Mouse (Mus musculus): ENCODE measurements around the gene Fads6.

The Fads6 gene

GRCm38 (mm10) chr11:115297214-115297826, at the start of gene Fads6:
Gene Fads6, minus strand, starts transcription at chr11:115297663.
- DNase-seq (ENCODE audit: low read depth, low spot score), result peak; percentile 53
- Histone ChIP-seq H3K27me3 (ENCODE audit: control insufficient read depth, insufficient read depth, low read length, poor library complexity, severe bottlenecking) (no peaks in the 10 kb centered on the region; the same call in 1 of the 2 replicates), H3K36me3 (ENCODE audit: control insufficient read depth, insufficient read depth, low read length, poor library complexity, severe bottlenecking) (no peaks in the 10 kb centered on the region)

GRCm38 (mm10) chr11:115345515-115345914, 48.1 kb upstream of the Fads6 start:
- Histone ChIP-seq H3K27me3 (ENCODE audit: control insufficient read depth, insufficient read depth, low read length, poor library complexity, severe bottlenecking) (no peaks in the 10 kb centered on the region), H3K36me3 (ENCODE audit: control insufficient read depth, insufficient read depth, low read length, poor library complexity, severe bottlenecking) (no peaks in the 10 kb centered on the region)
- DNase-seq (ENCODE audit: low read depth, low spot score), result no peak

- Histone ChIP-seq H3K36me3 (ENCODE audit: control insufficient read depth, insufficient read depth, low read length, poor library complexity, severe bottlenecking) (no peaks in the 10 kb centered on the region), H3K27me3 (ENCODE audit: control insufficient read depth, insufficient read depth, low read length, poor library complexity, severe bottlenecking) (no peaks in the 10 kb centered on the region)
- no peak for DNase-seq (ENCODE audit: low read depth, low spot score)
These were observed 47.5 kb upstream of the Fads6 start for GRCm38 (mm10) chr11:115344967-115345366.

- no peak for DNase-seq (ENCODE audit: low read depth, low spot score)
- H3K36me3 ChIP-seq (ENCODE audit: control insufficient read depth, insufficient read depth, low read length, poor library complexity, severe bottlenecking), result no peaks in the 10 kb centered on the region
These were observed 44.4 kb upstream of the Fads6 start for GRCm38 (mm10) chr11:115341866-115342265.

GRCm38 (mm10) chr11:115341246-115341645, 43.8 kb upstream of the Fads6 start:
- DNase-seq (ENCODE audit: low read depth, low spot score), result no peak
- no peaks in the 10 kb centered on the region for H3K27me3 ChIP-seq (ENCODE audit: control insufficient read depth, insufficient read depth, low read length, poor library complexity, severe bottlenecking)
- no peaks in the 10 kb centered on the region for H3K36me3 ChIP-seq (ENCODE audit: control insufficient read depth, insufficient read depth, low read length, poor library complexity, severe bottlenecking)

More at GRCm38 (mm10) chr11:115341866-115342265, 44.4 kb upstream of the Fads6 start:
- no peaks in the 10 kb centered on the region for H3K27me3 ChIP-seq (ENCODE audit: control insufficient read depth, insufficient read depth, low read length, poor library complexity, severe bottlenecking)

GRCm38 (mm10) chr11:115337826-115338225, 40.4 kb upstream of the Fads6 start:
- Histone ChIP-seq H3K36me3 (ENCODE audit: control insufficient read depth, insufficient read depth, low read length, poor library complexity, severe bottlenecking) (no peaks in the 10 kb centered on the region), H3K27me3 (ENCODE audit: control insufficient read depth, insufficient read depth, low read length, poor library complexity, severe bottlenecking) (no peaks in the 10 kb centered on the region)
- DNase-seq (ENCODE audit: low read depth, low spot score), result no peak

- H3K27me3 ChIP-seq (ENCODE audit: control insufficient read depth, insufficient read depth, low read length, poor library complexity, severe bottlenecking), result no peaks in the 10 kb centered on the region
- DNase-seq (ENCODE audit: low read depth, low spot score), result no peak
- H3K36me3 ChIP-seq (ENCODE audit: control insufficient read depth, insufficient read depth, low read length, poor library complexity, severe bottlenecking), result no peaks in the 10 kb centered on the region
These were observed 39.9 kb upstream of the Fads6 start for GRCm38 (mm10) chr11:115337350-115337749.

GRCm38 (mm10) chr11:115336115-115336514, 38.7 kb upstream of the Fads6 start:
- Histone ChIP-seq H3K27me3 (ENCODE audit: control insufficient read depth, insufficient read depth, low read length, poor library complexity, severe bottlenecking) (no peaks in the 10 kb centered on the region), H3K36me3 (ENCODE audit: control insufficient read depth, insufficient read depth, low read length, poor library complexity, severe bottlenecking) (no peaks in the 10 kb centered on the region)
- DNase-seq (ENCODE audit: low read depth, low spot score), result no peak

- no peaks in the 10 kb centered on the region for H3K27me3 ChIP-seq (ENCODE audit: control insufficient read depth, insufficient read depth, low read length, poor library complexity, severe bottlenecking)
- no peak for DNase-seq (ENCODE audit: low read depth, low spot score)
- H3K36me3 ChIP-seq (ENCODE audit: control insufficient read depth, insufficient read depth, low read length, poor library complexity, severe bottlenecking), result no peaks in the 10 kb centered on the region
These were observed 37.8 kb upstream of the Fads6 start for GRCm38 (mm10) chr11:115335223-115335622.

GRCm38 (mm10) chr11:115334531-115334930, 37.1 kb upstream of the Fads6 start, which contains the start of gene Otop3:
Gene Otop3, plus strand, starts transcription at chr11:115334731.
- Histone ChIP-seq H3K27me3 (ENCODE audit: control insufficient read depth, insufficient read depth, low read length, poor library complexity, severe bottlenecking) (no peaks in the 10 kb centered on the region), H3K36me3 (ENCODE audit: control insufficient read depth, insufficient read depth, low read length, poor library complexity, severe bottlenecking) (no peaks in the 10 kb centered on the region)
- DNase-seq (ENCODE audit: low read depth, low spot score), result no peak

GRCm38 (mm10) chr11:115329339-115329738, 31.9 kb upstream of the Fads6 start:
- no peaks in the 10 kb centered on the region for H3K27me3 ChIP-seq (ENCODE audit: control insufficient read depth, insufficient read depth, low read length, poor library complexity, severe bottlenecking)
- no peak for DNase-seq (ENCODE audit: low read depth, low spot score)
- H3K36me3 ChIP-seq (ENCODE audit: control insufficient read depth, insufficient read depth, low read length, poor library complexity, severe bottlenecking), result no peaks in the 10 kb centered on the region

GRCm38 (mm10) chr11:115326730-115327129, 29.3 kb upstream of the Fads6 start:
- no peaks in the 10 kb centered on the region for H3K27me3 ChIP-seq (ENCODE audit: control insufficient read depth, insufficient read depth, low read length, poor library complexity, severe bottlenecking)

GRCm38 (mm10) chr11:115323354-115323753, 25.9 kb upstream of the Fads6 start:
- no peak for DNase-seq (ENCODE audit: low read depth, low spot score)
- Histone ChIP-seq H3K27me3 (ENCODE audit: control insufficient read depth, insufficient read depth, low read length, poor library complexity, severe bottlenecking) (no peaks in the 10 kb centered on the region), H3K36me3 (ENCODE audit: control insufficient read depth, insufficient read depth, low read length, poor library complexity, severe bottlenecking) (no peaks in the 10 kb centered on the region)

More at GRCm38 (mm10) chr11:115326730-115327129, 29.3 kb upstream of the Fads6 start:
- H3K36me3 ChIP-seq (ENCODE audit: control insufficient read depth, insufficient read depth, low read length, poor library complexity, severe bottlenecking), result no peaks in the 10 kb centered on the region
- no peak for DNase-seq (ENCODE audit: low read depth, low spot score)

GRCm38 (mm10) chr11:115321906-115322693, 24.6 kb upstream of the Fads6 start, which contains the start of gene Ush1g:
Gene Ush1g, minus strand, starts transcription at chr11:115322041.
- DNase-seq (ENCODE audit: low read depth, low spot score), result peak; percentile 70

GRCm38 (mm10) chr11:115319704-115320383, 22.4 kb upstream of the Fads6 start:
- DNase-seq (ENCODE audit: low read depth, low spot score), result no peak
- Histone ChIP-seq H3K36me3 (ENCODE audit: control insufficient read depth, insufficient read depth, low read length, poor library complexity, severe bottlenecking) (no peaks in the 10 kb centered on the region), H3K27me3 (ENCODE audit: control insufficient read depth, insufficient read depth, low read length, poor library complexity, severe bottlenecking) (no peaks in the 10 kb centered on the region)

More at GRCm38 (mm10) chr11:115321906-115322693, 24.6 kb upstream of the Fads6 start, which contains the start of gene Ush1g:
- no peaks in the 10 kb centered on the region for H3K27me3 ChIP-seq (ENCODE audit: control insufficient read depth, insufficient read depth, low read length, poor library complexity, severe bottlenecking)
- H3K36me3 ChIP-seq (ENCODE audit: control insufficient read depth, insufficient read depth, low read length, poor library complexity, severe bottlenecking), result no peaks in the 10 kb centered on the region
